Mouse (Mus musculus) liver, adult 2 months (tissue): ENCODE measurements around the gene Nrip2.

Source experiments
- CTCF ChIP-seq: fragments of 200-500 bp; IDR thresholded peaks from 2 replicates; pipeline ENCODE4 v1.5.1; 2011; ENCODE audit warnings: low read depth, low read length, control low read depth
- POLR2A ChIP-seq: fragments of 200-500 bp; IDR thresholded peaks from 2 replicates; pipeline ENCODE4 v1.6.1; 2011; ENCODE audit warnings: low read length, control low read depth; ENCODE audit not compliant: insufficient read depth; ENCODE audit errors: extremely low read depth

- TF ChIP-seq POLR2A (no peak), CTCF (no peak)
Measured at GRCm38 (mm10) chr6:128376371-128377085, 22.6 kb upstream of the Nrip2 start.
